Mouse (Mus musculus) neutrophil, adult 65 days (primary cell): ENCODE results near the gene Ift81. TPM values are rescaled to one million over a fixed set of nuclear protein-coding genes. Genes with fewer than 3 reads are reported as not detected.

ENCODE experiments used
- total RNA-seq: library from RNA; stranded (reverse); gene quantifications from 2 replicates; pipeline ENCODE4 v1.2.4, GENCODE M21; 2023

The Ift81 gene
- 0.77 and 2.8 TPM in 2 replicates for total RNA-seq

DNA sequence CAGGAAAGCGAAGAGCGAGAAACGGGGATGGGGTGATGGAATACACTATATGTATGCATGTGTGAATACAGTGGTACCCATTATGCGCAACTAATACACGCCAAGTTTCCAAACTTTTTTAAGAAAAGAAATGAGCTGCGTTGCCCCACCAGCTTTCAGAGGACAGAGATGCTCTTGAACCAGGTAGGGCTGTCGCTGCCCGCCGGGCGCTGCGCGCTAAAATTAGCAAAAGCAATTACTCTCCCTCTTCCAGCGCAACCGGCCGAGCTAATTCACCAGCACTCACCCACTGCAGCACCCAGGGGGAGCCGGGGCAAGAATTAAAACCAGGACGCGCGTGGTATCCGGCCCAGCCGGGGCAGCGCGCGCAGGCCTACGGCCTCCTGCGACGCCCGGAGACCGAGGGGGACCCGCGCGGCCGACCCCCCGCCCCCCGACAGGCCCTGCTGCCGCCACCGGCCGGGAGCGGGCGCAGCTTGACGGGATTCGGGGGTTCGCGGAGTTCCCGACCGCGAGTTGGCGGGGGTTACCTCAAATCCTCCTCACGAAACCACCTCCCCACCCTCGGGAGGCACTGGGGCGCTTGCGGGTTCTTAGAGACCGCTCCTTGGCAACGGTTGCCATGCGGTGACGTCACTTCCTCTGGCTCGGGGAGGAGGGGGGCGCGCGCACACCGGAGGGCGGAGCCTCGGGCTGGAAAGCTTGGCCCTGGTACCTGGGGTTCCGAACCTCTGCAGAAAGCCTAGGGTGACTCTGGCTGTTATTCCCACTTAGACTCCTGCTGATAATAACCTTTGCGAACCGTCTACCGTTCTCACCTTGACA is at the start of gene Ift81:
TSS of gene Ift81 (minus strand) at position 611 of the 825 bp plus-strand sequence.

DNA sequence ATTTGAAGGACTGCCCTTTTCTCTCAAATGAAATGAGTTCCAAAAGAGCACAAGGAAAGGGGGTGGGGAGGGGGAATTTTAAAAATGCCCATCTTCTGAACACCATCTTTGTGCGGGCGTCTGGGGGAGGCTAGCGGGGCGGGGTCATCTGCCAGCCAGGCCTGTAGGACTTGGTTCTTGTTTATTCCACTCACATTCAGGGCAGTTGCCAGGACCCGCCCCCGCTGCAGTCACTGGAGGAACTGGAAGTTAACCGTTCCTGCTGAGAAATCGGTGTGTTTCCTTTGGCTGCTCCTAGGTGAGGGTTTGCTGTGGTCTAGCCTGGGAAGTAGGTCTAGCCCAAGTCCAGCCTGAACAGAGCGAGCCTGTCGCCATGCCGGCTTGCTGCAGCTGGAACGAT is 29.4 kb upstream of the Ift81 start, which contains the start of gene P2rx7:
TSS of gene P2rx7 (plus strand) at position 211 of the 400 bp plus-strand sequence.

DNA sequence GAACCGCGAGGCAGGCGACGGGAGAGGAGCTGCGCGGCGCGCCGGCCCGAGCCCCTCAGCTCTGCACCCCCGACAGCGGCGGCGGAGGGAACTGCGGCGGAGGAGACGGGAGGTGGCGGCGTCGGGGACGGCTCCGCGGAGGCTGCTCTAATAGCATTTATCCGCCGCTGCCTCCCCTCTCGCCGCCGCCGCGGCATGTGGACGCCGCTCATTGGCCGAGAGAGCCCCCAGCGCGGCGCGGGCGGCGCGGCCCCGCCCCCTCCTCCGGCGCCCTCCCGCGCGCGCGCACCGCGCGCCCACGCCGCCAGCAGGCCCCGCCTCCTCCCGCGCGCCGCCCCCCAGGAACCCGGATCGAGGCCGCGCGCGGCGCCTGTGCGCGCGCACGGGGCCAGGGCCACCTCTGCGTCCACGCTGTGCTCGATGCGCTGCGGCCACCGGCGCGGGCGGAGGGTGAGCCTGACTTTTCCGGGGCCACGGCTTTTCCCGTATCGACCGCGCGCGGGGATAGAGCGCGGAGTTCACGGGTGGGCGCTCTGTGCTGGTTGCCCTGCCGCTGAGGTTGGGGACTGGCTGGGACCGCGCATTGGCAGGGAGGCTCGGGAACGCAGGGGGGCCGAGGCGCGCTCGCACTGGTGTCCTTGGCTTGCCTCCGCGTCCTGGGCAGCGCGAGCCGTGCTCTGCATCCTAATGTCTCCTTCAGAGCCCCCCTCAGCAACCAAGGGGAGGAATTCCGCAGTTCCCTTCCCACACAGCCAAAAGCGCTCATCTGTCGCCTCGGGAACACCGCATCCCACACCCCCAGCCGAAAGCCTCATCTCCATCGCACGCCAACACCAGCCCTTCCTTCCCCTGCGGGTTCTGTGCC is 112.0 kb downstream of the Ift81 start, which contains the start of gene Atp2a2:
TSS of gene Atp2a2 (minus strand) at position 149 of the 865 bp plus-strand sequence.

Other genes starting within 250 kb of the Ift81 start
- gene Gpn3, start 242.6 kb downstream of the Ift81 start, total RNA-seq = 8.2 and 11.1 TPM in 2 replicates
- gene Fam216a, start 242.2 kb downstream of the Ift81 start, total RNA-seq = 4.4 and 5.3 TPM in 2 replicates
- 581 and 726 TPM in 2 replicates for gene Arpc3, start 222.6 kb downstream of the Ift81 start, total RNA-seq
- 26.0 and 35.8 TPM in 2 replicates for gene Anapc7, start 192.8 kb downstream of the Ift81 start, total RNA-seq
- gene Atp2a2, start 112.3 kb downstream of the Ift81 start, total RNA-seq = 53.1 and 73.8 TPM in 2 replicates
- gene P2rx7, start 29.4 kb upstream of the Ift81 start, total RNA-seq = 10.3 and 13.7 TPM in 2 replicates
- 13.6 and 14.0 TPM in 2 replicates for gene P2rx4, start 93.0 kb upstream of the Ift81 start, total RNA-seq
- 52.3 and 72.8 TPM in 2 replicates for gene Camkk2, start 164.9 kb upstream of the Ift81 start, total RNA-seq
- gene Anapc5, start 206.8 kb upstream of the Ift81 start, total RNA-seq = 117 and 180 TPM in 2 replicates
- 44.0 and 62.0 TPM in 2 replicates for gene Rnf34, start 235.5 kb upstream of the Ift81 start, total RNA-seq